Mouse (Mus musculus): ENCODE results near the gene Ints6. TPM values are rescaled to one million over a fixed set of nuclear protein-coding genes. Genes with fewer than 3 reads are reported as not detected.

Gene Ints6
- polyA plus RNA-seq, 1 experiment = 8.8 TPM

GRCm38 (mm10) chr14:62721625-62722024 lies 39.3 kb downstream of the Ints6 start:
- H3K4me1 ChIP-seq (replicated peaks; ENCODE audit: control insufficient read depth, insufficient read depth, low read length) = no peaks in the 10 kb centered on the region
- no peak for TF ChIP-seq CTCF (IDR thresholded peaks at IDR 0.05; ENCODE audit: borderline replicate concordance, control insufficient read depth, extremely low read depth, insufficient read depth, low read length, poor library complexity)
- TF ChIP-seq POLR2A (IDR thresholded peaks at IDR 0.05; ENCODE audit: control insufficient read depth, extremely low read depth, insufficient read depth, low read length, poor library complexity) = no peak
- no peaks in the 10 kb centered on the region for H3K27me3 ChIP-seq (ENCODE audit: control insufficient read depth, insufficient read depth, low read length)
- no peaks in the 10 kb centered on the region; the same call in 1 of the 2 replicates for H3K36me3 ChIP-seq (ENCODE audit: control insufficient read depth, insufficient read depth, low read length)
- 93% methylated on average over 1 of the region's 1 CpGs for WGBS
- no peak overlapping the region for H3K27ac ChIP-seq (ENCODE audit: control insufficient read depth, insufficient read depth, low read length)
- no peak overlapping the region for H3K4me3 ChIP-seq (ENCODE audit: control insufficient read depth, insufficient read depth, low read length)
- no peak for DNase-seq

DNA sequence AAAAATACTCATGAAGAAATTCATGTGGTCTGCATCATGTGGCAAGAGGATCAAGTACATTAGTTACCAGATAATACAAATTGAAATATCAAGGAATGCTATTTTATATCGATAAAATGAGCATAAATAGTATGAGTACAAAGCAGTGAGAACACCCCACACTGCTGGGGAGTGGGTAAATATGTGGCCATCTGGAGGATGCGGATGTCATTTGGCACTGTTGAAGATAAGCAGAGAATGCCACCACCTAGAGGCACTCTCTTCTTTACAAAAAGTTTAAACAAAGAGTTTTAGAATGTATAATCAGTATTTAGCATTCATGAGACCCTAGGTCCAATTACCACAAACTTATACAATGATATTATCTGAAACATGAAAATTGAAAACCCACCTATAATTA lies 42.8 kb downstream of the Ints6 start:
- TF ChIP-seq POLR2A (IDR thresholded peaks at IDR 0.05; ENCODE audit: control insufficient read depth, extremely low read depth, insufficient read depth, low read length, poor library complexity) (no peak), CTCF (IDR thresholded peaks at IDR 0.05; ENCODE audit: borderline replicate concordance, control insufficient read depth, extremely low read depth, insufficient read depth, low read length, poor library complexity) (no peak)
- WGBS = 94% methylated on average over 2 of the region's 2 CpGs
- Histone ChIP-seq H3K4me3 (ENCODE audit: control insufficient read depth, insufficient read depth, low read length) (no peak overlapping the region), H3K27ac (ENCODE audit: control insufficient read depth, insufficient read depth, low read length) (no peak overlapping the region), H3K4me1 (replicated peaks; ENCODE audit: control insufficient read depth, insufficient read depth, low read length) (no peaks in the 10 kb centered on the region), H3K36me3 (ENCODE audit: control insufficient read depth, insufficient read depth, low read length) (peaks cover 16% of the 10 kb centered on the region), H3K27me3 (ENCODE audit: control insufficient read depth, insufficient read depth, low read length) (no peaks in the 10 kb centered on the region)
- DNase-seq = no peak

DNA sequence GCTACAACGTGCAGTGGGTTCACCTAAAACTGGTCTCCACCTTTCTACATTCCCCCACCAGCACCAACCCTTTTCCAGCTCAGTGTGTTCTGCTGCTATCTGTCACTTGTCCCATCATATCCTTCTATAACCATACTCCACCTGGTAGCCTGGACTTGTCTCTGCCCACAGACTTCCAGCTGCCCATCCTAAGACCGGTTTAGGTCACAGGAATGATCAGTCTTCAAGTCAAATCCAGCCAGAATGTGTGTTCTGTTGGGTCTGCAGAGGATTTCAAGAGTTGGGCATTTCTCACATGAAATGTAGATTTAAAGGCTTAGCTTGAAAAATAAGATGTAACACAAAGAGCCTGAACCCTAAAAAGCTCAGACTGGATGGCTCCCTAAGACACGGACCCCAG lies 87.3 kb downstream of the Ints6 start:
- WGBS = 99% methylated on average over 3 of the region's 3 CpGs
- Histone ChIP-seq H3K27me3 (ENCODE audit: control insufficient read depth, insufficient read depth, low read length) (no peaks in the 10 kb centered on the region), H3K27ac (ENCODE audit: control insufficient read depth, insufficient read depth, low read length) (no peak overlapping the region), H3K4me3 (ENCODE audit: control insufficient read depth, insufficient read depth, low read length) (no peak overlapping the region), H3K4me1 (replicated peaks; ENCODE audit: control insufficient read depth, insufficient read depth, low read length) (no peaks in the 10 kb centered on the region), H3K36me3 (ENCODE audit: control insufficient read depth, insufficient read depth, low read length) (no peaks in the 10 kb centered on the region)
- DNase-seq = no peak
- no peak for TF ChIP-seq POLR2A (IDR thresholded peaks at IDR 0.05; ENCODE audit: control insufficient read depth, extremely low read depth, insufficient read depth, low read length, poor library complexity)
- no peak for TF ChIP-seq CTCF (IDR thresholded peaks at IDR 0.05; ENCODE audit: borderline replicate concordance, control insufficient read depth, extremely low read depth, insufficient read depth, low read length, poor library complexity)

DNA sequence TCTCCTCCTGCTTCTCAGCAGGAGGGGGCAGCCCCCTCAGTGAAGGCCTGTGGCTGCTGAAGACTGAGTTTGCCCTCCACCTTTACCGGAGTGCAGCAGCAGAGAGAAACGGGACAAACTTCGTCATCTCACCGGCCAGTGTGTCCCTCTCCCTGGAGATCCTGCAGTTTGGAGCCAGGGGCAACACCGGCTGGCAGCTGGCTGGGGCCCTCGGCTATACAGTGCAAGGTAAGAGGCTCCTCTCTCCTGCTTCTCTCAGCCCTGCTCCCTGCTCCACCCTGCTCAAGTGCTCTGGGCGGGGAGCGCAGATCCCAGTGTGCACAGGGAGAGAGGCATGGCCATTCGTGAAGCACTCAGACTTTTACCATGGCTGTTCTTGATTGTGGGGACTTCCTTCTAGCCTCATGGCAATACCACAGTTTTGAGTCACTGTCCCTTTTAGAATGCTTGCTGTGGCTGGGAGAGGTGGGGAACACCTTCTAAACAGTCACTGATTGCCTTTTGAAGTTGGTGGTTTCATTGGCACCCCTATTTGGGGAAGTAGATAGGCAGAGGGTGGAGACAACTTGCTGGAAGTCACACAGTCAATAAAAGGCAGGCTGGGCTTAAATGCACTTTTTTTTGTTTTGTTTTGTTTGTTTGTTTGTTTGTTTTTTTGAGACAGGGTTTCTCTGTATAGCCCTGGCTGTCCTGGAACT lies 95.8 kb downstream of the Ints6 start:
- TF ChIP-seq CTCF (IDR thresholded peaks at IDR 0.05; ENCODE audit: borderline replicate concordance, control insufficient read depth, extremely low read depth, insufficient read depth, low read length, poor library complexity) (no peak), POLR2A (IDR thresholded peaks at IDR 0.05; ENCODE audit: control insufficient read depth, extremely low read depth, insufficient read depth, low read length, poor library complexity) (no peak)
- no peak for DNase-seq
- H3K4me3 ChIP-seq (ENCODE audit: control insufficient read depth, insufficient read depth, low read length) = no peak overlapping the region
- no peaks in the 10 kb centered on the region for H3K27me3 ChIP-seq (ENCODE audit: control insufficient read depth, insufficient read depth, low read length)
- H3K4me1 ChIP-seq (replicated peaks; ENCODE audit: control insufficient read depth, insufficient read depth, low read length) = no peaks in the 10 kb centered on the region
- WGBS = 63% methylated on average over 9 of the region's 9 CpGs
- no peak overlapping the region for H3K27ac ChIP-seq (ENCODE audit: control insufficient read depth, insufficient read depth, low read length)
- no peaks in the 10 kb centered on the region for H3K36me3 ChIP-seq (ENCODE audit: control insufficient read depth, insufficient read depth, low read length)

- H3K4me1 ChIP-seq (replicated peaks; ENCODE audit: control insufficient read depth, insufficient read depth, low read length) = no peaks in the 10 kb centered on the region
- no peak within 1 kb of the TSS for H3K27ac ChIP-seq (ENCODE audit: control insufficient read depth, insufficient read depth, low read length)
- 95% methylated on average over 8 of the region's 8 CpGs for WGBS
- H3K27me3 ChIP-seq (ENCODE audit: control insufficient read depth, insufficient read depth, low read length) = no peaks in the 10 kb centered on the region
- DNase-seq = no peak
- TF ChIP-seq POLR2A (IDR thresholded peaks at IDR 0.05; ENCODE audit: control insufficient read depth, extremely low read depth, insufficient read depth, low read length, poor library complexity) (no peak), CTCF (IDR thresholded peaks at IDR 0.05; ENCODE audit: borderline replicate concordance, control insufficient read depth, extremely low read depth, insufficient read depth, low read length, poor library complexity) (no peak)
- no peak within 1 kb of the TSS for H3K4me3 ChIP-seq (ENCODE audit: control insufficient read depth, insufficient read depth, low read length)
- no peaks in the 10 kb centered on the region for H3K36me3 ChIP-seq (ENCODE audit: control insufficient read depth, insufficient read depth, low read length)
These were observed 97.6 kb downstream of the Ints6 start, which contains the start of gene Serpine3 for GRCm38 (mm10) chr14:62663367-62663766. TSS of gene Serpine3 (plus strand) at chr14:62663667.

GRCm38 (mm10) chr14:62662381-62662780 lies 98.6 kb downstream of the Ints6 start:
- TF ChIP-seq POLR2A (IDR thresholded peaks at IDR 0.05; ENCODE audit: control insufficient read depth, extremely low read depth, insufficient read depth, low read length, poor library complexity) = no peak
- TF ChIP-seq CTCF (IDR thresholded peaks at IDR 0.05; ENCODE audit: borderline replicate concordance, control insufficient read depth, extremely low read depth, insufficient read depth, low read length, poor library complexity) = no peak
- DNase-seq = no peak
- WGBS = 95% methylated on average over 6 of the region's 6 CpGs

More at GRCm38 (mm10) chr14:62662381-62662780, 98.6 kb downstream of the Ints6 start:
- Histone ChIP-seq H3K27me3 (ENCODE audit: control insufficient read depth, insufficient read depth, low read length) (no peaks in the 10 kb centered on the region), H3K36me3 (ENCODE audit: control insufficient read depth, insufficient read depth, low read length) (no peaks in the 10 kb centered on the region), H3K4me1 (replicated peaks; ENCODE audit: control insufficient read depth, insufficient read depth, low read length) (no peaks in the 10 kb centered on the region), H3K27ac (ENCODE audit: control insufficient read depth, insufficient read depth, low read length) (no peak overlapping the region), H3K4me3 (ENCODE audit: control insufficient read depth, insufficient read depth, low read length) (no peak overlapping the region)

All from thymus, adult 2 months (tissue).